Mouse (Mus musculus): ENCODE measurements at regions not wholly inside any gene's neighbourhood (a gene's known extent, or its start where the extent isn't known, plus 50 kb on each side); places are given as distances from the start of the nearest gene placed in this dataset.
A peak's percentile ranks its signal among the peaks of the same experiment; 100 is the strongest.

GRCm38 (mm10) chr6:111913771-111914405, 359.7 kb upstream of the Lmcd1 start:
- no peak for DNase-seq (ENCODE audit: extremely low read depth, low read depth, low spot score)
- 84% methylated on average over 11 of the region's 11 CpGs for WGBS
- H3K27ac ChIP-seq (replicated peaks; ENCODE audit: insufficient read depth, low read depth, low read length) = no peak overlapping the region
- no peaks in the 10 kb centered on the region for H3K27me3 ChIP-seq (ENCODE audit: control insufficient read depth, insufficient read depth, low read length)
- no peaks in the 10 kb centered on the region for H3K4me1 ChIP-seq (ENCODE audit: control insufficient read depth, insufficient read depth, low read length)
- H3K9ac ChIP-seq (ENCODE audit: low read depth, low read length) = no peak overlapping the region
- no peaks in the 10 kb centered on the region for H3K79me2 ChIP-seq (ENCODE audit: control insufficient read depth, insufficient read depth, low read length)
- no peak for TF ChIP-seq POLR2A (IDR thresholded peaks at IDR 0.05; ENCODE audit: extremely low read depth, insufficient read depth, low read length)
- TF ChIP-seq CTCF (IDR thresholded peaks at IDR 0.05; ENCODE audit: low read depth, low read length) = no peak
- H3K36me3 ChIP-seq (ENCODE audit: control insufficient read depth, insufficient read depth, low read length) = no peaks in the 10 kb centered on the region
- no peak overlapping the region for H3K4me3 ChIP-seq (ENCODE audit: insufficient read depth, low read depth, low read length)

GRCm38 (mm10) chr6:111917248-111917721, 356.3 kb upstream of the Lmcd1 start:
- no peaks in the 10 kb centered on the region for H3K36me3 ChIP-seq (ENCODE audit: control insufficient read depth, insufficient read depth, low read length)
- no peaks in the 10 kb centered on the region for H3K79me2 ChIP-seq (ENCODE audit: control insufficient read depth, insufficient read depth, low read length)
- no peak overlapping the region for H3K9ac ChIP-seq (ENCODE audit: low read depth, low read length)
- H3K27ac ChIP-seq (replicated peaks; ENCODE audit: insufficient read depth, low read depth, low read length) = no peak overlapping the region
- WGBS = 73% methylated on average over 6 of the region's 6 CpGs
- no peak overlapping the region for H3K4me3 ChIP-seq (ENCODE audit: insufficient read depth, low read depth, low read length)
- H3K4me1 ChIP-seq (ENCODE audit: control insufficient read depth, insufficient read depth, low read length) = no peaks in the 10 kb centered on the region
- no peaks in the 10 kb centered on the region for H3K27me3 ChIP-seq (ENCODE audit: control insufficient read depth, insufficient read depth, low read length)
- TF ChIP-seq POLR2A (IDR thresholded peaks at IDR 0.05; ENCODE audit: extremely low read depth, insufficient read depth, low read length) = no peak
- TF ChIP-seq CTCF (IDR thresholded peaks at IDR 0.05; ENCODE audit: low read depth, low read length) = no peak
- no peak for DNase-seq (ENCODE audit: extremely low read depth, low read depth, low spot score)

GRCm38 (mm10) chr6:111917868-111918597, 355.5 kb upstream of the Lmcd1 start:
- Histone ChIP-seq H3K36me3 (ENCODE audit: control insufficient read depth, insufficient read depth, low read length) (no peaks in the 10 kb centered on the region), H3K27me3 (ENCODE audit: control insufficient read depth, insufficient read depth, low read length) (no peaks in the 10 kb centered on the region), H3K4me1 (ENCODE audit: control insufficient read depth, insufficient read depth, low read length) (no peaks in the 10 kb centered on the region), H3K27ac (replicated peaks; ENCODE audit: insufficient read depth, low read depth, low read length) (no peak overlapping the region), H3K9ac (ENCODE audit: low read depth, low read length) (no peak overlapping the region), H3K4me3 (ENCODE audit: insufficient read depth, low read depth, low read length) (no peak overlapping the region), H3K79me2 (ENCODE audit: control insufficient read depth, insufficient read depth, low read length) (no peaks in the 10 kb centered on the region)
- peak; percentile 21 for DNase-seq (ENCODE audit: extremely low read depth, low read depth, low spot score)
- TF ChIP-seq POLR2A (IDR thresholded peaks at IDR 0.05; ENCODE audit: extremely low read depth, insufficient read depth, low read length) (no peak), CTCF (IDR thresholded peaks at IDR 0.05; ENCODE audit: low read depth, low read length) (no peak)
- 73% methylated on average over 3 of the region's 3 CpGs for WGBS

- TF ChIP-seq POLR2A (IDR thresholded peaks at IDR 0.05; ENCODE audit: extremely low read depth, insufficient read depth, low read length) = no peak
- TF ChIP-seq CTCF (IDR thresholded peaks at IDR 0.05; ENCODE audit: low read depth, low read length) = no peak
- 68% methylated on average over 2 of the region's 2 CpGs for WGBS
- Histone ChIP-seq H3K27ac (replicated peaks; ENCODE audit: insufficient read depth, low read depth, low read length) (no peak overlapping the region), H3K4me1 (ENCODE audit: control insufficient read depth, insufficient read depth, low read length) (no peaks in the 10 kb centered on the region), H3K36me3 (ENCODE audit: control insufficient read depth, insufficient read depth, low read length) (no peaks in the 10 kb centered on the region), H3K9ac (ENCODE audit: low read depth, low read length) (no peak overlapping the region), H3K4me3 (ENCODE audit: insufficient read depth, low read depth, low read length) (no peak overlapping the region), H3K27me3 (ENCODE audit: control insufficient read depth, insufficient read depth, low read length) (no peaks in the 10 kb centered on the region), H3K79me2 (ENCODE audit: control insufficient read depth, insufficient read depth, low read length) (no peaks in the 10 kb centered on the region)
- no peak for DNase-seq (ENCODE audit: extremely low read depth, low read depth, low spot score)
Observed at GRCm38 (mm10) chr6:111932596-111932995, 341.0 kb upstream of the Lmcd1 start.

- TF ChIP-seq CTCF (IDR thresholded peaks at IDR 0.05; ENCODE audit: low read depth, low read length) (no peak), POLR2A (IDR thresholded peaks at IDR 0.05; ENCODE audit: extremely low read depth, insufficient read depth, low read length) (no peak)
- no peaks in the 10 kb centered on the region for H3K36me3 ChIP-seq (ENCODE audit: control insufficient read depth, insufficient read depth, low read length)
- H3K4me3 ChIP-seq (ENCODE audit: insufficient read depth, low read depth, low read length) = no peak overlapping the region
- WGBS = 76% methylated on average over 1 of the region's 1 CpGs
- DNase-seq (ENCODE audit: extremely low read depth, low read depth, low spot score) = no peak
- H3K27ac ChIP-seq (replicated peaks; ENCODE audit: insufficient read depth, low read depth, low read length) = no peak overlapping the region
- H3K9ac ChIP-seq (ENCODE audit: low read depth, low read length) = no peak overlapping the region
- no peaks in the 10 kb centered on the region for H3K4me1 ChIP-seq (ENCODE audit: control insufficient read depth, insufficient read depth, low read length)
- H3K79me2 ChIP-seq (ENCODE audit: control insufficient read depth, insufficient read depth, low read length) = no peaks in the 10 kb centered on the region
- H3K27me3 ChIP-seq (ENCODE audit: control insufficient read depth, insufficient read depth, low read length) = no peaks in the 10 kb centered on the region
Observed at GRCm38 (mm10) chr6:111954401-111954800, 319.2 kb upstream of the Lmcd1 start.

GRCm38 (mm10) chr6:111965766-111966165, 307.8 kb upstream of the Lmcd1 start:
- H3K4me1 ChIP-seq (ENCODE audit: control insufficient read depth, insufficient read depth, low read length) = no peaks in the 10 kb centered on the region
- WGBS = 60% methylated on average over 3 of the region's 3 CpGs
- H3K27ac ChIP-seq (replicated peaks; ENCODE audit: insufficient read depth, low read depth, low read length) = no peak overlapping the region
- no peaks in the 10 kb centered on the region for H3K36me3 ChIP-seq (ENCODE audit: control insufficient read depth, insufficient read depth, low read length)
- H3K9ac ChIP-seq (ENCODE audit: low read depth, low read length) = no peak overlapping the region
- H3K27me3 ChIP-seq (ENCODE audit: control insufficient read depth, insufficient read depth, low read length) = no peaks in the 10 kb centered on the region
- TF ChIP-seq POLR2A (IDR thresholded peaks at IDR 0.05; ENCODE audit: extremely low read depth, insufficient read depth, low read length) (no peak), CTCF (IDR thresholded peaks at IDR 0.05; ENCODE audit: low read depth, low read length) (no peak)
- DNase-seq (ENCODE audit: extremely low read depth, low read depth, low spot score) = no peak
- H3K4me3 ChIP-seq (ENCODE audit: insufficient read depth, low read depth, low read length) = no peak overlapping the region
- H3K79me2 ChIP-seq (ENCODE audit: control insufficient read depth, insufficient read depth, low read length) = no peaks in the 10 kb centered on the region
